Mouse (Mus musculus): Measurements from ENCODE around the gene Skor1. TPM values are rescaled to one million over a fixed set of nuclear protein-coding genes. Genes with fewer than 3 reads are reported as not detected.
A peak's percentile ranks its signal among the peaks of the same experiment; 100 is the strongest.

Skor1 gene
- polyA plus RNA-seq, 2 experiments: 0.01 TPM; not detected in 1

DNA sequence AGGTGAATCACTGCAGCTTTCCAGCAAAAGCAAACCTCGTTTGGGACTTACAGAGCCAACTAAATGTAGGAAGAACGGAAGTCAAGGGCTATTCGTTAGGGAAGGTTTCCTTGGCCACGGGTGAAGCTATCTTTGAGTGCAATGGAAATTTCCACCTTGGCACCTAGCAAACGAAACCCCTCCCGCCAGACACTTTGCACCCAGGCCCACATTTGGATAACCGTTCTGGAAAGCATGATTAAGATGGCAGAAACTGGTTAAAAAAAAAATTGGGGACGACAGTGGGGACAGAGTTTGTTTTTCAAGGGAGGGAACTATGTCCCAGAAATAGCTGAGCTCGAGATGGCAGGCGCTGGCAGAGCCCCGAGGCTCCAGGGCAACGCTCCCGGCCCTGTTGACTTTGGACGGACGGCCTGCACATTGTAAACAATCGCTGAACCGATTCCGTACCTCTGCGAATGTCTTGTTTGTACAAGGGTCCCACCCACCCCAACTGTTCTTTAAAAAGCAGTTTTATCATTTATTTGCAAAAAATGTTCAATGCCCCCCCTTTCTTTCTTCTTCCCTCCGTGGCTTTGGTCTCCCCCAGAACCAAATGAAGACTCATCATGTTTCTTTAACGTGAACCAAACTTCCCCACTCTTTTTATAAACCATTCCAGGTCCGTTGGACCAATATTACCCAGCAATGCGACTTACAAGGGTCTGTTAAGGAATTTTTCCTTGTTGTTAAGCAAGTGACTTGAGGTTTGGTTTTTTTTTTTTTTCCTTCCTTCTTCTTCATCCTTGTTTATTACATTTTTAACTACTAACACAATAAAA lies 57.5 kb downstream of the Skor1 start:
- no peak overlapping the region for H3K4me3 ChIP-seq (ENCODE audit: insufficient read depth in 1 of 2, low read depth in 2 of 2, low read length in 2 of 2)
- H3K9ac ChIP-seq (replicated peaks): no peak overlapping the region
- TF ChIP-seq CTCF (IDR thresholded peaks at IDR 0.05; ENCODE audit: low read depth) (no peak), EP300 (IDR thresholded peaks at IDR 0.05; ENCODE audit: low read depth) (no peak)
- H3K4me1 ChIP-seq (replicated peaks; ENCODE audit: control insufficient read depth in 2 of 2, insufficient read depth in 2 of 2, low read length in 1 of 2): peaks cover 0 to 2% of the 10 kb centered on the region in 2 experiments; a peak in 1 of 4 replicates
- H3K27me3 ChIP-seq (ENCODE audit: control insufficient read depth, insufficient read depth, low read length): no peaks in the 10 kb centered on the region
- H3K27ac ChIP-seq: no peak overlapping the region
- no peaks in the 10 kb centered on the region for H3K36me3 ChIP-seq (replicated peaks; ENCODE audit: control insufficient read depth, insufficient read depth, low read depth)
- H3K4me2 ChIP-seq (ENCODE audit: low read depth): peak overlapping the region; percentile 30
- no peak for ATAC-seq (ENCODE audit: insufficient read depth)
- no peaks in the 10 kb centered on the region for H3K9me3 ChIP-seq (ENCODE audit: control insufficient read depth, low read length)
- WGBS (ENCODE audit: insufficient replicate concordance): 35% methylated on average over 23 of the region's 23 CpGs
- no peak for DNase-seq (ENCODE audit: low read depth in 3 of 3, low spot score in 3 of 3)

DNA sequence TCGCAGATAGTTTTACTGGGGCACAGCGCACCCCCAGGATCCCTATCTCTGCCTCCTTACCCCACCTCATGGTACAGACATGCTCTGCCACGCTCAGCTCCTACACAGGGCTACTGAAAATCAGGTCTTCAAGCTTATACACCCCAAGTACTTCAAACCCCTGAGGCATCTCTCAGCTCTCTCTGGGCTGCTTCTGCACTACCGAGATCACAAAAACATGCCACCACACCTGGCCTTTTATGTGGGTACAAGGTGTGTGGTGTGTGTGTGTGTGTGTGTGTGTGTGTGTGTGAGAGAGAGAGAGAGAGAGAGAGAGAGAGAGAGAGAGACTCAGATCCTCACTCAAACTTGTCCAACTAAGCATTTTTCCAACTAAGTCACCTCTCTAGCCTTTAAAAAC lies 59.6 kb downstream of the Skor1 start:
- no peak for ATAC-seq (ENCODE audit: insufficient read depth)
- Histone ChIP-seq H3K4me3 (ENCODE audit: insufficient read depth in 1 of 2, low read depth in 2 of 2, low read length in 2 of 2) (no peak overlapping the region), H3K9me3 (ENCODE audit: control insufficient read depth, low read length) (no peaks in the 10 kb centered on the region), H3K27me3 (ENCODE audit: control insufficient read depth, insufficient read depth, low read length) (no peaks in the 10 kb centered on the region), H3K9ac (replicated peaks) (no peak overlapping the region), H3K4me2 (ENCODE audit: low read depth) (no peak overlapping the region), H3K27ac (no peak overlapping the region), H3K36me3 (replicated peaks; ENCODE audit: control insufficient read depth, insufficient read depth, low read depth) (no peaks in the 10 kb centered on the region), H3K4me1 (replicated peaks; ENCODE audit: control insufficient read depth in 2 of 2, insufficient read depth in 2 of 2, low read length in 1 of 2) (peaks cover 0 to 2% of the 10 kb centered on the region in 2 experiments; a peak in 1 of 4 replicates)
- TF ChIP-seq CTCF (IDR thresholded peaks at IDR 0.05; ENCODE audit: low read depth) (no peak), EP300 (IDR thresholded peaks at IDR 0.05; ENCODE audit: low read depth) (no peak)
- DNase-seq (ENCODE audit: low read depth in 3 of 3, low spot score in 3 of 3): no peak
- WGBS (ENCODE audit: insufficient replicate concordance): 70% methylated on average over 4 of the region's 4 CpGs

Other genes with a start within 250 kb of the Skor1 start
- gene Pias1, start 161.0 kb downstream of the Skor1 start, polyA plus RNA-seq (2012; rRNA removed): 7.6 and 9.5 TPM in 2 replicates
- gene Pias1, start 161.0 kb downstream of the Skor1 start, polyA plus RNA-seq (2014; fragmentation: Nextera tagmentation; extraction: Ambion mirVana): 22.0 and 26.6 TPM in 2 replicates
- gene Map2k5, start 228.9 kb upstream of the Skor1 start, polyA plus RNA-seq (2012; rRNA removed): 4.8 and 6.1 TPM in 2 replicates
- gene Map2k5, start 228.9 kb upstream of the Skor1 start, polyA plus RNA-seq (2014; fragmentation: Nextera tagmentation; extraction: Ambion mirVana): 7.4 and 8.4 TPM in 2 replicates

Measured in liver, embryonic 14.5 days (tissue).